Mouse (Mus musculus) kidney, embryonic 14.5 days (tissue): ENCODE results near the gene Tifab. TPM values are rescaled to one million over a fixed set of nuclear protein-coding genes. Genes with fewer than 3 reads are reported as not detected.

Experiments
- ATAC-seq: fragments of 200-750 bp; cut with Nextera tagmentation; 2 replicates; pipeline ENCODE4 v1.8.0; 2017; ENCODE audit warnings: moderate number of reproducible peaks, mild to moderate bottlenecking, moderate TSS enrichment, moderate library complexity; ENCODE audit not compliant: low FRiP score, low TSS enrichment
- H3K27ac ChIP-seq: fragments of 300-500 bp; sonication (generic); 2 replicates; pipeline ENCODE4 v1.5.1; 2014; ENCODE audit warnings: low read depth, mild to moderate bottlenecking, low read length, moderate library complexity, mixed read lengths
- H3K27me3 ChIP-seq: fragments of 300-500 bp; sonication (generic); 2 replicates; pipeline ENCODE4 v1.6.1; 2014; ENCODE audit warnings: mild to moderate bottlenecking, low read length; ENCODE audit not compliant: control insufficient read depth, insufficient read depth
- H3K36me3 ChIP-seq: fragments of 300-500 bp; sonication (generic); 2 replicates; pipeline ENCODE4 v1.6.1; 2014; ENCODE audit warnings: low read length, mixed read lengths; ENCODE audit not compliant: control insufficient read depth, insufficient read depth
- H3K4me1 ChIP-seq: fragments of 300-500 bp; sonication (generic); 2 replicates; pipeline ENCODE4 v1.6.1; 2014; ENCODE audit warnings: low read length, mixed read lengths; ENCODE audit not compliant: control insufficient read depth, insufficient read depth
- H3K4me2 ChIP-seq: fragments of 300-500 bp; sonication (generic); replicated peaks from 2 replicates; pipeline ENCODE4 v1.6.1; 2014; ENCODE audit warnings: low read depth, mild to moderate bottlenecking, low read length
- H3K4me3 ChIP-seq: fragments of 300-500 bp; sonication (generic); 2 replicates; pipeline ENCODE4 v1.5.1; 2014; ENCODE audit warnings: mild to moderate bottlenecking, low read length
- H3K9ac ChIP-seq: fragments of 300-500 bp; sonication (generic); 2 replicates; pipeline ENCODE4 v1.6.1; 2014; ENCODE audit warnings: low read depth, mild to moderate bottlenecking, low read length, moderate library complexity
- H3K9me3 ChIP-seq: fragments of 300-500 bp; sonication (generic); 2 replicates; pipeline ENCODE4 v1.6.1; 2016; ENCODE audit warnings: low read length; ENCODE audit not compliant: control insufficient read depth
- WGBS: fragments of 180-500 bp; shearing (Covaris S2); extraction: QIAGEN DNeasy Blood & Tissue Kit; methylation state at CpG from one replicate; pipeline ENCODE4 v1.1.7; 2014; 5-methylcytosine and 5-hydroxymethylcytosine counted together
- polyA plus RNA-seq: library from polyadenylated mRNA; unstranded; fragments of >200 nt; fragmentation: Nextera tagmentation; extraction: Ambion mirVana; gene quantifications from 2 replicates; pipeline ENCODE4 v1.2.1, GENCODE M21; 2014

Gene Tifab
- polyA plus RNA-seq, 1 experiment from 2014 or later: 0.66 TPM

- WGBS: 88% methylated on average over 11 of the region's 11 CpGs
- Histone ChIP-seq H3K9ac (no peak overlapping the region), H3K27me3 (no peaks in the 10 kb centered on the region), H3K4me2 (no peak overlapping the region), H3K4me3 (no peak overlapping the region), H3K4me1 (no peaks in the 10 kb centered on the region), H3K9me3 (no peaks in the 10 kb centered on the region), H3K27ac (no peak overlapping the region), H3K36me3 (no peaks in the 10 kb centered on the region)
- no peak for ATAC-seq
These were observed 13.1 kb downstream of the Tifab start for GRCm38 (mm10) chr13:56165561-56165960.

DNA sequence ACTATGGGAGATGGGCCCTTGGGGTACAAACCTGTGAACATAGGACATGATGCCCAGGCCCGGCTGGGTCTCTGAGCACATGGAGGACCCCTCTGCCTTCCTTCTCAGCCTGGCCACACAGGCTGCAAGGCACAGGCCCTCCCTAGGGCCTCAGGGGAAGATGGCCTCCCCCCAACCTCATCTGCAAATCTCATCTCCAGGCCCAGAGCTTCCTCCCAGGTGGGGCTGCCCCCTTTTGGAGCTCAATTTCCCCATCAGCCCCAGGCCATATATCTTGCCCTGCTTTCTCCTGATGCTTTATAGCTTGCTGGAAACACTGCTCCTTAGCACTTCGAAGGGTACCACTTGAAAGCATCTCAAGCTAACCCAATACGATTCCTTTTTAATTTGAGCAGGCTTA is 14.3 kb downstream of the Tifab start:
- no peak overlapping the region for H3K9ac ChIP-seq
- H3K4me3 ChIP-seq: no peak overlapping the region
- no peaks in the 10 kb centered on the region for H3K36me3 ChIP-seq
- H3K27ac ChIP-seq: no peak overlapping the region
- no peaks in the 10 kb centered on the region for H3K9me3 ChIP-seq
- WGBS: 60% methylated on average over 3 of the region's 3 CpGs
- H3K27me3 ChIP-seq: peaks cover 4% of the 10 kb centered on the region; the same call in 1 of the 2 replicates
- no peak for ATAC-seq
- no peak overlapping the region for H3K4me2 ChIP-seq
- peaks cover 5% of the 10 kb centered on the region; the same call in 1 of the 2 replicates for H3K4me1 ChIP-seq

DNA sequence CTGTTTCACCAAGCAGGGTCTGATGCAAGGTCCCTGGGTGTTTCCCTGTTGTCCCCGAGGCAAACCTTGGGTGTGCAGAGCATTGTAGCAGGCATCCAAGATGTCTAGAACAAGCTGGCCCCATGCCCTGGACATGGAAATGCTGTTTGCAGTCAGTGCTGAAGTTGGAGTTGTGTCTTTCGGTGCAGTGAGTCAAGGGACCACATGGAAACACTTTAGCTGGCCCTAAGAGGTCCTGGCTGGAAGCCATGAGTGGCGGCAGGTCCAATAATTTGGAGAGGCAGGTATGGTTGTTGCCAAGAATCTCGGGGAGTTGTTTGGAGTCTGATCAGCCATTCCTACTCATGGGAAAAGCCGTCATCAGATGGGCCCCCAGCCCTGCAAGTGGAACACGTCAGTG is 14.9 kb downstream of the Tifab start:
- Histone ChIP-seq H3K27me3 (peaks cover 4% of the 10 kb centered on the region; the same call in 1 of the 2 replicates), H3K4me1 (peaks cover 9% of the 10 kb centered on the region; the same call in 1 of the 2 replicates), H3K27ac (no peak overlapping the region), H3K4me3 (no peak overlapping the region), H3K9me3 (no peaks in the 10 kb centered on the region), H3K9ac (no peak overlapping the region), H3K36me3 (no peaks in the 10 kb centered on the region), H3K4me2 (no peak overlapping the region)
- ATAC-seq: no peak
- 65% methylated on average over 6 of the region's 6 CpGs for WGBS

- WGBS: 61% methylated on average over 6 of the region's 6 CpGs
- Histone ChIP-seq H3K27ac (no peak overlapping the region), H3K36me3 (no peaks in the 10 kb centered on the region), H3K4me1 (peaks cover 9% of the 10 kb centered on the region; the same call in 1 of the 2 replicates), H3K9me3 (no peaks in the 10 kb centered on the region), H3K4me2 (no peak overlapping the region), H3K4me3 (no peak overlapping the region), H3K27me3 (peaks cover 4% of the 10 kb centered on the region; the same call in 1 of the 2 replicates), H3K9ac (no peak overlapping the region)
- no peak for ATAC-seq
These were observed 15.8 kb downstream of the Tifab start for GRCm38 (mm10) chr13:56162859-56163258.

GRCm38 (mm10) chr13:56159614-56160363 is 18.9 kb downstream of the Tifab start:
- H3K4me1 ChIP-seq: peaks cover 15% of the 10 kb centered on the region; the same call in 1 of the 2 replicates
- WGBS: 3% methylated on average over 17 of the region's 17 CpGs
- peak overlapping the region; percentile 10; the same call in 1 of the 2 replicates for H3K4me2 ChIP-seq
- no peak overlapping the region for H3K27ac ChIP-seq
- H3K9me3 ChIP-seq: no peaks in the 10 kb centered on the region
- 0 out of 2 replicates have a peak, but pooled peaks have one; percentile 38 for ATAC-seq
- H3K36me3 ChIP-seq: no peaks in the 10 kb centered on the region
- H3K4me3 ChIP-seq: no peak overlapping the region
- peaks cover 4% of the 10 kb centered on the region; the same call in 1 of the 2 replicates for H3K27me3 ChIP-seq
- no peak overlapping the region for H3K9ac ChIP-seq

DNA sequence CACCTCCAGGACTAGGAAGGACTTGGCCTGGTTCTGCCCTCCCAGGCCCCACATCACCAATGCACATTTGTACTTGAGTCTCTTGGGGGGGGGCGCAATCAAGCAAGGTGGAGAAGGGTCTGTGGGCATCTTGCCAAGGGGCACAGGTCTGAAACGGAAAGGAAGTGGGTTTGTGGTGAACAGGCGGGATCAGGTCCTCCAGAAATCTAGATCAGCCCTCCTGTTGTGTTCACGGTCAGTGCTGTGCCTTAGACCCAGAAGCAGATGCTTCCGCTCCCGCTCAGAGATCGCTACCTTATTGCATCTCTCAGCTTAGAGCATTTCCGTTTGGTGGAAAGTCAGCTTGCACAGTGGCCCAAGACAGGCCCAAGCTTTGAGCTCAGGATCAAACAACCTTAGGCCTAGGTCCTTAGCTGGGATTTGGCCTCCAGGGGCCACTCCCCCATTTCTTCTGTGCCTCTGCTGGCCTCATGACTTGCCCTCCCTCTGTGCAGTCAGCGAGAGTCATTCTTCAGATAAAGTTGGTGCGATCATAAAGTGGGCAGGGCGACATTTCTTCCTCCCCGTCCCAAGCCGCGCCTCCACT is 19.6 kb downstream of the Tifab start:
- no peak overlapping the region; the same call in 1 of the 2 replicates for H3K4me2 ChIP-seq
- ATAC-seq: peak; percentile 47
- peaks cover 4% of the 10 kb centered on the region; the same call in 1 of the 2 replicates for H3K27me3 ChIP-seq
- no peak overlapping the region for H3K4me3 ChIP-seq
- no peak overlapping the region for H3K27ac ChIP-seq
- H3K9ac ChIP-seq: no peak overlapping the region
- H3K4me1 ChIP-seq: peaks cover 15% of the 10 kb centered on the region; the same call in 1 of the 2 replicates
- 32% methylated on average over 14 of the region's 14 CpGs for WGBS
- no peaks in the 10 kb centered on the region for H3K9me3 ChIP-seq
- H3K36me3 ChIP-seq: no peaks in the 10 kb centered on the region

- Histone ChIP-seq H3K36me3 (no peaks in the 10 kb centered on the region), H3K4me2 (no peak overlapping the region), H3K4me3 (no peak overlapping the region), H3K9me3 (no peaks in the 10 kb centered on the region), H3K27me3 (peaks cover 4% of the 10 kb centered on the region; the same call in 1 of the 2 replicates), H3K4me1 (peaks cover 15% of the 10 kb centered on the region; the same call in 1 of the 2 replicates), H3K9ac (no peak overlapping the region), H3K27ac (no peak overlapping the region)
- 59% methylated on average over 7 of the region's 7 CpGs for WGBS
- no peak for ATAC-seq
These were observed 23.0 kb downstream of the Tifab start for GRCm38 (mm10) chr13:56155671-56156070.

GRCm38 (mm10) chr13:56155048-56155447 is 23.6 kb downstream of the Tifab start:
- no peak overlapping the region for H3K9ac ChIP-seq
- no peaks in the 10 kb centered on the region for H3K36me3 ChIP-seq
- peaks cover 15% of the 10 kb centered on the region; the same call in 1 of the 2 replicates for H3K4me1 ChIP-seq
- no peak; the same call in 1 of the 2 replicates for ATAC-seq
- no peaks in the 10 kb centered on the region for H3K9me3 ChIP-seq
- H3K27ac ChIP-seq: no peak overlapping the region
- no peaks in the 10 kb centered on the region; the same call in none of the 2 replicates for H3K27me3 ChIP-seq
- H3K4me2 ChIP-seq: no peak overlapping the region
- 22% methylated on average over 5 of the region's 5 CpGs for WGBS
- H3K4me3 ChIP-seq: no peak overlapping the region
